15 mouse cellular contexts compared by ENCODE assay signal in genomic region chr9:116177108-116177507, GRCm38 (mm10).
"Had no signal": no experiment of that assay in that cellular context is flagged by ENCODE, and none has a peak within 500 bp of the region (broad histone marks: within the 10 kb centered on the region; RNA-seq: fewer than 3 reads in every experiment).

No protein-coding gene starts in this region.

- DNase-seq: cerebellum, adult 8-10 months; cerebellum, adult 9-10 months; cerebellum, adult 9-11 months; cerebellum, postnatal 10 days; cerebellum, postnatal 14 days; cerebellum, postnatal 25 days; cerebellum, postnatal 36 days; embryo, embryonic 11 days; forebrain, postnatal 0 days; gastrocnemius, adult 2 months; gastrocnemius, postnatal 10 days; gastrocnemius, postnatal 14 days; gastrocnemius, postnatal 25 days; gastrocnemius, postnatal 36 days; heart, adult 2 months had no signal
